Mouse (Mus musculus) embryonic facial prominence, embryonic 15.5 days (tissue): Measurements from ENCODE around the gene Gm30191. TPM values are rescaled to one million over a fixed set of nuclear protein-coding genes. Genes with fewer than 3 reads are reported as not detected.
A peak's percentile ranks its signal among the peaks of the same experiment; 100 is the strongest.

ENCODE experiments used
- ATAC-seq: fragments of 200-750 bp; cut with Nextera tagmentation; 2 replicates; pipeline ENCODE4 v1.8.0; 2017; ENCODE audit warnings: low read depth, moderate TSS enrichment; ENCODE audit not compliant: insufficient number of reproducible peaks, low FRiP score, low TSS enrichment
- H3K27ac ChIP-seq: fragments of 300-500 bp; sonication (generic); replicated peaks from 2 replicates; pipeline ENCODE4 v1.5.1; 2015; ENCODE audit warnings: mild to moderate bottlenecking, inconsistent platforms
- H3K27me3 ChIP-seq: fragments of 300-500 bp; sonication (generic); 2 replicates; pipeline ENCODE4 v1.6.1; 2015; ENCODE audit warnings: inconsistent platforms
- H3K36me3 ChIP-seq: fragments of 300-500 bp; sonication (generic); 2 replicates; pipeline ENCODE4 v1.6.1; 2015; ENCODE audit warnings: mild to moderate bottlenecking, inconsistent platforms
- H3K4me1 ChIP-seq: fragments of 300-500 bp; sonication (generic); 2 replicates; pipeline ENCODE4 v1.6.1; 2015; ENCODE audit warnings: inconsistent platforms
- H3K4me2 ChIP-seq: fragments of 300-500 bp; sonication (generic); replicated peaks from 2 replicates; pipeline ENCODE4 v1.6.1; 2015; ENCODE audit warnings: mild to moderate bottlenecking, inconsistent platforms
- H3K4me3 ChIP-seq: fragments of 300-500 bp; sonication (generic); replicated peaks from 2 replicates; pipeline ENCODE4 v1.5.1; 2015; ENCODE audit warnings: mild to moderate bottlenecking, inconsistent platforms
- H3K9ac ChIP-seq: fragments of 300-500 bp; sonication (generic); 2 replicates; pipeline ENCODE4 v1.6.1; 2015; ENCODE audit warnings: inconsistent platforms
- H3K9me3 ChIP-seq: fragments of 300-500 bp; sonication (generic); replicated peaks from 2 replicates; pipeline ENCODE4 v1.6.1; 2016; ENCODE audit warnings: inconsistent platforms
- WGBS: fragments of 180-500 bp; shearing (Covaris S2); methylation state at CpG from one replicate; pipeline ENCODE4 v1.1.7; 2015; 5-methylcytosine and 5-hydroxymethylcytosine counted together
- polyA plus RNA-seq: library from polyadenylated mRNA; unstranded; fragments of >200 nt; fragmentation: Nextera tagmentation; extraction: Ambion mirVana; gene quantifications from 2 replicates; pipeline ENCODE4 v1.2.1, GENCODE M21; 2015

The Gm30191 gene
- polyA plus RNA-seq, 1 experiment from 2014 or later: not detected

GRCm38 (mm10) chr4:134252911-134253721 lies 6.4 kb downstream of the Gm30191 start:
- no peaks in the 10 kb centered on the region for H3K9me3 ChIP-seq
- peaks cover 66% of the 10 kb centered on the region for H3K4me1 ChIP-seq
- peaks cover 82% of the 10 kb centered on the region for H3K27me3 ChIP-seq
- peak overlapping the region; percentile 33; the same call in 1 of the 2 replicates for H3K4me2 ChIP-seq
- ATAC-seq: no peak
- H3K27ac ChIP-seq: peak overlapping the region; percentile 51; the same call in 1 of the 2 replicates
- no peak overlapping the region for H3K9ac ChIP-seq
- no peaks in the 10 kb centered on the region for H3K36me3 ChIP-seq
- H3K4me3 ChIP-seq: peak overlapping the region; percentile 48
- WGBS: 23% methylated on average over 15 of the region's 15 CpGs

DNA sequence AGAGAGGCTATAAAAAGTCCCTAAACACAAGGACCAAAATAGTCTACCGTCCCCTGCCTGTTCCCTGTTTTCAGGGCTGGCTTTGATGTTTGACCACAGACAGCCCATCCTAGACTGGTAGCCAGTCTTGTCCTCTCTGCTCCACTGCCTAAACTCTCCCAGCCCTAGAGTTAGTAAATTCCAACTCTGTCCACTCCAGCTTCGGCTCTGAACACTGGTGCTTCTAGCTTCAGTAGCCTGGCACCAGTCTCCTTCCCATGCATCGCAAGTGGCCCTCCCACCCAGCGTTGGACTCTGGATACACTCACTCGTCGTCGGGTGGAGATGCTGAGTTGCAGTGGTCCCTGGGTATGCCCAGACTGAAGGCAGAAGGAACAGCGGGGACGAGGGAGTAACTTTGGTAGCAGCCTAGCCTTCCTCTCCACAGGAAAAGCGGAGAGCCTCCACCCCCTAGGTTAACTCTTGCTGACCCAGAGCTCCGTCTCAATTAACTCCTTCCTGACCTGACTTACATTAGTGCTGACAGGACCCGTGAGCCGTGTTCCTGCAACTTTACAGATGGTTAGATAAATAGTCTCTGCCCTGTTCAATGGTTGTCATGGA lies 7.1 kb downstream of the Gm30191 start, which contains the start of gene Grrp1:
Grrp1 (minus strand) TSS at position 385 of the 603 bp plus-strand sequence.
- 3% methylated on average over 13 of the region's 13 CpGs for WGBS
- Histone ChIP-seq H3K4me3 (peak within 1 kb of the TSS; percentile 48), H3K4me2 (peak within 1 kb of the TSS; percentile 33), H3K27ac (peak within 1 kb of the TSS; percentile 51; the same call in 1 of the 2 replicates), H3K27me3 (peaks cover 76% of the 10 kb centered on the region), H3K4me1 (peaks cover 66% of the 10 kb centered on the region), H3K9me3 (no peaks in the 10 kb centered on the region), H3K36me3 (no peaks in the 10 kb centered on the region), H3K9ac (no peak within 1 kb of the TSS)
- no peak for ATAC-seq

DNA sequence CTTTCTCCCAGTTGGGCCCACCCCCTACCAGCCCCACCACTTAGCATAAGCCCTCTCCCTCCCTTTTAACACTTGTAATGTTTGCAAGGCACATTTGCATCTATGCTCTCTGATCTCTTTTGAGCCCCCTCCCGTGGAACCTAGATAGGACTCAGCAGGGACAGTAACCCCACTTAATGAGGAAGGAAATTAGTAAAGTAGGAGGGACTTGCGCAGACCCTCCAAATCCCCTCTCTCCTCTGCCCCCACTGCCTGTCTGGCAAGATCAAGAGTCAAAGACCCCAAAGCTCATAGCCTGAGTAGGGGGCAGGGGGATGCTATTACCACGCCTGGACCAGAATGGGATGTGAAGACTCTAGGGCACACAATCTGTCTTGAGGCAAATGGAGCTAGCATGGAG lies 8.1 kb downstream of the Gm30191 start:
- no peak overlapping the region for H3K4me2 ChIP-seq
- H3K4me1 ChIP-seq: peaks cover 62% of the 10 kb centered on the region

DNA sequence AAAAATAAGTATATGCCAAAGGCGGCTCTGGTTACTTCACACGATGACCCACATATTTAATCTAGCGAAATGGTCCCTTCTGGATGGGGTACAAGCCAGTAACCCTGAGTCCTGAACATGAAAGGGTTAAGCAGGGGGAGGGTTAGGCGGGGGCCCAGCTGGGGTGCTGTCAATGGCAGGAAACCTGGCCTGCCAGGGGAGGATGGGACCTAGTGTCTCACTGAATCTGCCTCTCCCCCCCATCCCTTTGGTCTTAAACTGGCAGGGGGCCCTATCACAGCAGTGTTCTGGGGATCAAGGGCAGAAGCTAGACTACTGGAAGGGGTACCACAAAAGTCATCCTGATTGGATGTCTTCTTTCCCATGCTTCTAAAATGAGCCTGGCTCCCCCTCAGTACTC lies 9.1 kb downstream of the Gm30191 start:
- ATAC-seq: no peak
- Histone ChIP-seq H3K4me2 (no peak overlapping the region), H3K4me1 (peaks cover 52% of the 10 kb centered on the region), H3K9me3 (no peaks in the 10 kb centered on the region), H3K4me3 (no peak overlapping the region), H3K27me3 (peaks cover 55% of the 10 kb centered on the region), H3K27ac (no peak overlapping the region), H3K36me3 (no peaks in the 10 kb centered on the region), H3K9ac (no peak overlapping the region)
- 37% methylated on average over 4 of the region's 4 CpGs for WGBS

More for the DNA sequence above, 8.1 kb downstream of the Gm30191 start:
- Histone ChIP-seq H3K36me3 (no peaks in the 10 kb centered on the region), H3K27ac (no peak overlapping the region), H3K4me3 (no peak overlapping the region), H3K9ac (no peak overlapping the region), H3K27me3 (peaks cover 66% of the 10 kb centered on the region), H3K9me3 (no peaks in the 10 kb centered on the region)
- no peak for ATAC-seq
- 31% methylated on average over 3 of the region's 3 CpGs for WGBS

- Histone ChIP-seq H3K36me3 (no peaks in the 10 kb centered on the region), H3K27me3 (peaks cover 48% of the 10 kb centered on the region), H3K4me2 (no peak overlapping the region), H3K4me3 (no peak overlapping the region), H3K9ac (no peak overlapping the region), H3K9me3 (no peaks in the 10 kb centered on the region), H3K4me1 (peaks cover 44% of the 10 kb centered on the region), H3K27ac (no peak overlapping the region; the same call in 1 of the 2 replicates)
- WGBS: 21% methylated on average over 19 of the region's 19 CpGs
- ATAC-seq: no peak
Measured at GRCm38 (mm10) chr4:134256407-134257197, 9.9 kb downstream of the Gm30191 start.

DNA sequence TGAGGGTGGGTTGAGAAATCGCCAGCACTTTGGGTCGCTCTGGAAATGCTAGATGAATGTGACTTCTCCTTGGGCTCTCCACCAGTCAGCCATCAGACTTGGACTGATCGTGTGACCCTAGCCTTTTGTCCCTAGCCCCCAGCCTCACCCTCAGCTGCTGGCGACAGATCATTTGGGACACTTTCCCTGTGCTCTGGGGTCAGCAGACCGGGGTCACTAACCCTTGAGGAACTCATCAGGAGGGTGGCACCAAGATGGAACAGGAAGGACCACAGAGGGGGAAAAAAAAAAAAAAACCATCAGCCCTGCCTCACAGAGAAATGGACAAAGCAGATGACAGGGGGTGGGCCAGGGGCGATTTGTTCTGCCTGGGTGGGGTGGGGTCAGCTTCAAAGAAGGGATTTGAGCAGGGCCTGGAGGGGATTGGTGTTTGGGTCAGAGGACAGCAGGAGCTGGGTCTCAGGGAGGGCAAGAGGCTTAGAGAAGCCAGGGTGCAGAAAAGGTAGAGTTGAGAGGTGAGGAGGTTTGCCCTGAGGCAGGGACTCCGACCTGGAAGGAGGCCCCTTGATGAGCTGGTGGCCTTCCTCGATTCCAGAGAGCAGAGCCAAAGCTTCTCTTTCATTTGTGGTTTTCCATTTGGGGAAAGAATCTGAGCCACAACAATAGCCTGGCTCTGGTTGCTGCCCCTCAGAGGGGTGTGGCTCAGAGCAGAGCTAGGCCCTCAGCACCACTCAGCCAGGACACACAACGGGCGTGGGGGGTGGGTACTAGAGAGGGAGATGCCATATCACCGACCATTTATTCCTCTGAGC lies 10.7 kb downstream of the Gm30191 start:
- Histone ChIP-seq H3K27ac (no peak overlapping the region), H3K9ac (no peak overlapping the region), H3K36me3 (no peaks in the 10 kb centered on the region), H3K27me3 (peaks cover 40% of the 10 kb centered on the region), H3K9me3 (no peaks in the 10 kb centered on the region), H3K4me2 (no peak overlapping the region), H3K4me1 (peaks cover 37% of the 10 kb centered on the region), H3K4me3 (no peak overlapping the region)
- 18% methylated on average over 11 of the region's 11 CpGs for WGBS
- no peak for ATAC-seq

DNA sequence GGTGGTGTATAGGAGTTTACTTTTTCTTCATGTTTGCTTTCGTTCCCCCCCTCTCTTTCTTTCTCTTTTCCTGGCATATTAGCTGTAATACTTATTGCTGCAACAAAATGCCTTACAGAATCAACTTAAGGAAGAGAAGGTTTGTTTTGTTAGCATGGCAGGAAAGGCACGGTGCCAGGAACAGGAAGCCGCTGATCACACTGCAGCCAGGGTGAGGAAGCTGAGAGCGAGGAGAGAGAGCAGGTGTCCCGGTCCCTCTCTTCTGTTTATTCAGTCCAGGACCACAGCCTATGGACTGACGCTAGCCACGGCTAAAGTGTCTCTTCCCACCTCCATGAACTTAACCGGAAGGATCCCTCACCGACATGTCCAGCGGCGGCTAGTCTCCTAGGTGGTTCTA lies 11.6 kb downstream of the Gm30191 start:
- no peak overlapping the region for H3K4me3 ChIP-seq
- no peak overlapping the region for H3K27ac ChIP-seq
- H3K9ac ChIP-seq: no peak overlapping the region
- peaks cover 36% of the 10 kb centered on the region for H3K4me1 ChIP-seq
- no peak for ATAC-seq
- no peaks in the 10 kb centered on the region for H3K36me3 ChIP-seq
- no peak overlapping the region for H3K4me2 ChIP-seq
- peaks cover 30% of the 10 kb centered on the region for H3K27me3 ChIP-seq
- WGBS: 58% methylated on average over 11 of the region's 11 CpGs
- H3K9me3 ChIP-seq: no peaks in the 10 kb centered on the region

DNA sequence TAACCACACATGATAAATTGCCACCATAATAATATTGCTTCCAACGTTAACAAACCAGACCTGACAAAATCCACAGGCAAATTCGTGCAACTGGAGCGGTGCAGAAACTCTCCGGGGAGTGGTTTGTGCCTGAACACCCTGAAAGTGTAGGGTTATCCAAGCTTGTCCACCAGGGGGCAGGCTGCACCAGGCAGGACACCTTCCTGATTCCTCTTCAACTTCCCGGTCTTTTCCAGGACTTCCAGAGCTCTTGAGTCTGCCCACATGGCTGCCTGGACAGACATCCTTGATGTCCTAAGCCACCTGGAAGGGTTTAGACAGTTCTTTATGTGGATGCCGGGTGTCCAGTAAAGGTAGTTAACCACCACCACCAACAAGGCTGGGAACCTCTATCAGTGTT lies 16.5 kb downstream of the Gm30191 start:
- Histone ChIP-seq H3K4me3 (no peak overlapping the region), H3K9me3 (no peaks in the 10 kb centered on the region), H3K4me2 (no peak overlapping the region), H3K4me1 (no peaks in the 10 kb centered on the region), H3K27ac (no peak overlapping the region), H3K36me3 (no peaks in the 10 kb centered on the region), H3K9ac (no peak overlapping the region), H3K27me3 (no peaks in the 10 kb centered on the region)
- no peak for ATAC-seq
- WGBS: 30% methylated on average over 6 of the region's 6 CpGs

DNA sequence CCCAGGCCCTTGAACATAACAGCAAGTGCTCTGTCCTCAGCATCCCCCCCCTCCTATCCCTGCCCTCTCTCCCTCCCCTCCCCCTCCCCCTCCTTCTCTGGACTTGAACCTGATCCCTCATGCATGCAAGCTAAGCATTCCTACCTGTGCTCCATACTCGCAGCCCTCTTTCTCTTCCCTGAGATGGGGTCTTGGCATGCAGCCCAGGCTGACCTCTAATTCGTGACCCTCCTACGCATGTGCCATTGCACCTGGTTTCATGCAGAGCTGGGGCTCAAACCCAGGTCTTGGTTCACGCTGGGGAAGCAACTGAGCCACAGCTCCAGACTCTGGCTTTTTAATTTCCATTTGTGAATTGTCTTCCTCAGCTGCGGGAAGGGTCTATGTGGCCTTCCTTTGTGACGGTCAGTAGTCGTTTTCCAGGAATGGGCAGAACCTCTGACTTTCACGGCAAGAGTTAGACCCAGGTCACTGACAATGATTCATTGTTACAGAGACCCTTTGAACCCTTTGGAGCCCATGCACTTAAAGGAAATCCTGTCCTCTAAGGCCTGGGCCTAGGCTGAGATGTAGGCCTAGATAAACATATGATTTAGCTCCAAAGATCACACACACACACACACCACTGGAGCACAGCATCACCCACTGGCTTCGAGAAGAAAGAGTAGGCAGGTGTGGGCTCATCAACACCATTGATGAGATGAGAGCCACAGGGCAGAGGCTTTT lies 19.3 kb downstream of the Gm30191 start:
- Histone ChIP-seq H3K4me3 (no peak overlapping the region), H3K36me3 (no peaks in the 10 kb centered on the region), H3K4me1 (no peaks in the 10 kb centered on the region), H3K9ac (no peak overlapping the region), H3K27me3 (no peaks in the 10 kb centered on the region), H3K4me2 (no peak overlapping the region), H3K9me3 (no peaks in the 10 kb centered on the region), H3K27ac (no peak overlapping the region)
- 47% methylated on average over 9 of the region's 9 CpGs for WGBS
- ATAC-seq: no peak

- ATAC-seq: no peak
- H3K27ac ChIP-seq: no peak overlapping the region
- H3K9me3 ChIP-seq: no peaks in the 10 kb centered on the region
- H3K27me3 ChIP-seq: no peaks in the 10 kb centered on the region
- peaks cover 6% of the 10 kb centered on the region; the same call in 1 of the 2 replicates for H3K4me1 ChIP-seq
- no peak overlapping the region for H3K9ac ChIP-seq
- no peak overlapping the region for H3K4me3 ChIP-seq
- 85% methylated on average over 19 of the region's 19 CpGs for WGBS
- no peak overlapping the region for H3K4me2 ChIP-seq
- H3K36me3 ChIP-seq: no peaks in the 10 kb centered on the region
Measured at GRCm38 (mm10) chr4:134268102-134268655, 21.4 kb downstream of the Gm30191 start.
